Mouse (Mus musculus): ENCODE results near the gene Ifrd2. TPM values are rescaled to one million over a fixed set of nuclear protein-coding genes. Genes with fewer than 3 reads are reported as not detected.

The Ifrd2 gene
- polyA plus RNA-seq, 1 experiment: 71.2 TPM

- 87% methylated on average over 12 of the region's 12 CpGs for WGBS
- H3K36me3 ChIP-seq (ENCODE audit: control insufficient read depth, insufficient read depth, low read length): peaks cover 14% of the 10 kb centered on the region
- DNase-seq (ENCODE audit: low read depth in 1 of 2, low spot score in 2 of 2): no peak
- no peak overlapping the region for H3K4me3 ChIP-seq (ENCODE audit: extremely low read depth, insufficient read depth, insufficient read length)
- H3K4me1 ChIP-seq (ENCODE audit: control insufficient read depth, insufficient read depth, insufficient read length): peaks cover 63% of the 10 kb centered on the region; the same call in 1 of the 2 replicates
- H3K27ac ChIP-seq (ENCODE audit: insufficient read depth, low read length): peak overlapping the region; percentile 77
- H3K27me3 ChIP-seq (ENCODE audit: control insufficient read depth, insufficient read depth, low read length): no peaks in the 10 kb centered on the region
- TF ChIP-seq CTCF (IDR thresholded peaks at IDR 0.05; ENCODE audit: extremely low read depth, insufficient read depth, insufficient read length, insufficient replicate concordance): no peak
- TF ChIP-seq POLR2A (IDR thresholded peaks at IDR 0.05; ENCODE audit: low read depth, low read length): no peak
Measured at GRCm38 (mm10) chr9:107625351-107626128, 38.1 kb downstream of the Ifrd2 start.

GRCm38 (mm10) chr9:107626158-107626843 lies 38.9 kb downstream of the Ifrd2 start:
- TF ChIP-seq CTCF (IDR thresholded peaks at IDR 0.05; ENCODE audit: extremely low read depth, insufficient read depth, insufficient read length, insufficient replicate concordance) (no peak), POLR2A (IDR thresholded peaks at IDR 0.05; ENCODE audit: low read depth, low read length) (no peak)
- H3K27ac ChIP-seq (ENCODE audit: insufficient read depth, low read length): peak overlapping the region; percentile 54; the same call in 1 of the 2 replicates
- DNase-seq (ENCODE audit: low read depth in 1 of 2, low spot score in 2 of 2): no peak
- no peaks in the 10 kb centered on the region for H3K27me3 ChIP-seq (ENCODE audit: control insufficient read depth, insufficient read depth, low read length)
- peaks cover 18% of the 10 kb centered on the region for H3K36me3 ChIP-seq (ENCODE audit: control insufficient read depth, insufficient read depth, low read length)
- H3K4me3 ChIP-seq (ENCODE audit: extremely low read depth, insufficient read depth, insufficient read length): no peak overlapping the region
- WGBS: 54% methylated on average over 13 of the region's 15 CpGs
- peaks cover 71% of the 10 kb centered on the region; the same call in 1 of the 2 replicates for H3K4me1 ChIP-seq (ENCODE audit: control insufficient read depth, insufficient read depth, insufficient read length)

- WGBS: 14% methylated on average over 2 of the region's 2 CpGs
- no peaks in the 10 kb centered on the region for H3K27me3 ChIP-seq (ENCODE audit: control insufficient read depth, insufficient read depth, low read length)
- H3K27ac ChIP-seq (ENCODE audit: insufficient read depth, low read length): peak overlapping the region; percentile 54
- no peak overlapping the region for H3K4me3 ChIP-seq (ENCODE audit: extremely low read depth, insufficient read depth, insufficient read length)
- peaks cover 75% of the 10 kb centered on the region; the same call in 1 of the 2 replicates for H3K4me1 ChIP-seq (ENCODE audit: control insufficient read depth, insufficient read depth, insufficient read length)
- TF ChIP-seq CTCF (IDR thresholded peaks at IDR 0.05; ENCODE audit: extremely low read depth, insufficient read depth, insufficient read length, insufficient replicate concordance): peak; percentile 91; the same call in 1 of the 2 replicates
- TF ChIP-seq POLR2A (IDR thresholded peaks at IDR 0.05; ENCODE audit: low read depth, low read length): no peak
- H3K36me3 ChIP-seq (ENCODE audit: control insufficient read depth, insufficient read depth, low read length): peaks cover 18% of the 10 kb centered on the region
- DNase-seq (ENCODE audit: low read depth in 1 of 2, low spot score in 2 of 2): peak in 1 of 2 experiments; percentile 81
Measured at GRCm38 (mm10) chr9:107626844-107627277, 39.4 kb downstream of the Ifrd2 start.

GRCm38 (mm10) chr9:107627387-107628255 lies 40.2 kb downstream of the Ifrd2 start:
- Histone ChIP-seq H3K4me3 (ENCODE audit: extremely low read depth, insufficient read depth, insufficient read length) (no peak overlapping the region), H3K36me3 (ENCODE audit: control insufficient read depth, insufficient read depth, low read length) (peaks cover 14% of the 10 kb centered on the region), H3K27ac (ENCODE audit: insufficient read depth, low read length) (peak overlapping the region; percentile 64), H3K4me1 (ENCODE audit: control insufficient read depth, insufficient read depth, insufficient read length) (peaks cover 83% of the 10 kb centered on the region; the same call in 1 of the 2 replicates), H3K27me3 (ENCODE audit: control insufficient read depth, insufficient read depth, low read length) (no peaks in the 10 kb centered on the region)
- WGBS: 62% methylated on average over 20 of the region's 20 CpGs
- TF ChIP-seq POLR2A (IDR thresholded peaks at IDR 0.05; ENCODE audit: low read depth, low read length): no peak
- no peak for TF ChIP-seq CTCF (IDR thresholded peaks at IDR 0.05; ENCODE audit: extremely low read depth, insufficient read depth, insufficient read length, insufficient replicate concordance)
- DNase-seq (ENCODE audit: low read depth in 1 of 2, low spot score in 2 of 2): no peak

- WGBS: 52% methylated on average over 14 of the region's 15 CpGs
- H3K4me1 ChIP-seq (ENCODE audit: control insufficient read depth, insufficient read depth, insufficient read length): peaks cover 84% of the 10 kb centered on the region; the same call in 1 of the 2 replicates
- H3K36me3 ChIP-seq (ENCODE audit: control insufficient read depth, insufficient read depth, low read length): peaks cover 14% of the 10 kb centered on the region
- no peaks in the 10 kb centered on the region for H3K27me3 ChIP-seq (ENCODE audit: control insufficient read depth, insufficient read depth, low read length)
- DNase-seq (ENCODE audit: low read depth in 1 of 2, low spot score in 2 of 2): peak; percentile 68 to 78
- H3K4me3 ChIP-seq (ENCODE audit: extremely low read depth, insufficient read depth, insufficient read length): peak overlapping the region; percentile 43
- H3K27ac ChIP-seq (ENCODE audit: insufficient read depth, low read length): peak overlapping the region; percentile 95
- TF ChIP-seq CTCF (IDR thresholded peaks at IDR 0.05; ENCODE audit: extremely low read depth, insufficient read depth, insufficient read length, insufficient replicate concordance): no peak
Measured at GRCm38 (mm10) chr9:107628721-107629410, 41.4 kb downstream of the Ifrd2 start.

GRCm38 (mm10) chr9:107629411-107629730 lies 41.9 kb downstream of the Ifrd2 start:
- Histone ChIP-seq H3K27me3 (ENCODE audit: control insufficient read depth, insufficient read depth, low read length) (no peaks in the 10 kb centered on the region), H3K4me3 (ENCODE audit: extremely low read depth, insufficient read depth, insufficient read length) (peak overlapping the region; percentile 43; the same call in 1 of the 2 replicates), H3K27ac (ENCODE audit: insufficient read depth, low read length) (peak overlapping the region; percentile 95), H3K4me1 (ENCODE audit: control insufficient read depth, insufficient read depth, insufficient read length) (peaks cover 79% of the 10 kb centered on the region; the same call in 1 of the 2 replicates), H3K36me3 (ENCODE audit: control insufficient read depth, insufficient read depth, low read length) (peaks cover 14% of the 10 kb centered on the region)
- 4% methylated on average over 4 of the region's 4 CpGs for WGBS
- TF ChIP-seq CTCF (IDR thresholded peaks at IDR 0.05; ENCODE audit: extremely low read depth, insufficient read depth, insufficient read length, insufficient replicate concordance) (no peak), POLR2A (IDR thresholded peaks at IDR 0.05; ENCODE audit: low read depth, low read length) (no peak)
- DNase-seq (ENCODE audit: low read depth in 1 of 2, low spot score in 2 of 2): no peak
